Mouse (Mus musculus): Measurements from ENCODE around the gene Hoxa13. TPM values are rescaled to one million over a fixed set of nuclear protein-coding genes. Genes with fewer than 3 reads are reported as not detected.

The Hoxa13 gene
- polyA plus RNA-seq, 1 experiment from 2014 or later, result not detected

DNA sequence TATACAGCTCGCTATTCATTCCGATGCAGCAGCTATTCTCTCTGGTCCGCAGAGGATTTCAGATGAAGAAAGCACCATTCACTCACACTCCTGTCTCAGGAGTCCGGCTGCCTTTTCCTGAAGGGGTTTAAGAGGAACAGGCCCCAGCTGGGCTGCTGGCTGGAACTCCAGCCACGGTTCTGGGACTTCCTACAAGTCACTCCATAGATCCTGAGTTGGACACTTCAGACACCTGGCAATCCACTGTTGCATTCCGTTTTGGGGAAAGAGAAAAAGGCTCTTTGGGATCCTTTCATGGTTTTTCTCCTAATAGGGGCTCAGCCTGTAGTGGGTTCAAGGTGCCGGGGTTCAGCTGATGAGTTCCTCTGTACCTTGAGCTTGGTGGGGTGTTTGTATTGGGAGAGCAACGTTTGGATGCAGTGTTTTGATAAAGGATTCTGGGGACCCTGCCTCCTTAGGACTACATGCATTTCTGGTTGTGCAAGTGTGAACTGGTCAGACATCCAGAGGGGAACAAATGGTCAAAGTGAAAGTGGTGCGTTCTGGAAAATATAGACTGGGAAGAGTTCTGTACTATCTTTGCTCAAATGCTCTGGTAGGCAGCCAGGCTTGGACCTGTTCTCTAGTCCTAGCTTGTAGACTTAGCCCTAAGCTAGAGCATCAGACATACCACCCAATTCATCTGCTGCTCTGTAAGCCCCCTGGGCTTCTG is 1.2 kb upstream of the Hoxa13 start:
- H3K27me3 ChIP-seq (replicated peaks; ENCODE audit: control insufficient read depth, insufficient read depth, low read length), result peaks cover 87% of the 10 kb centered on the region
- H3K9me3 ChIP-seq (ENCODE audit: control insufficient read depth), result no peaks in the 10 kb centered on the region
- no peak overlapping the region for H3K27ac ChIP-seq (ENCODE audit: low read depth, low read length)
- ATAC-seq, result no peak
- no peak for TF ChIP-seq CTCF (IDR thresholded peaks at IDR 0.05; ENCODE audit: low read depth)
- H3K4me1 ChIP-seq (replicated peaks; ENCODE audit: control insufficient read depth, insufficient read depth, low read length), result no peaks in the 10 kb centered on the region
- no peaks in the 10 kb centered on the region for H3K36me3 ChIP-seq (ENCODE audit: control insufficient read depth, insufficient read depth)
- H3K4me3 ChIP-seq (ENCODE audit: low read depth, low read length), result peak overlapping the region; percentile 2; the same call in 1 of the 2 replicates
- WGBS, result 5% methylated on average over 9 of the region's 9 CpGs
- H3K9ac ChIP-seq (ENCODE audit: low read depth, low read length), result no peak overlapping the region
- no peak overlapping the region for H3K4me2 ChIP-seq (replicated peaks; ENCODE audit: low read depth)

DNA sequence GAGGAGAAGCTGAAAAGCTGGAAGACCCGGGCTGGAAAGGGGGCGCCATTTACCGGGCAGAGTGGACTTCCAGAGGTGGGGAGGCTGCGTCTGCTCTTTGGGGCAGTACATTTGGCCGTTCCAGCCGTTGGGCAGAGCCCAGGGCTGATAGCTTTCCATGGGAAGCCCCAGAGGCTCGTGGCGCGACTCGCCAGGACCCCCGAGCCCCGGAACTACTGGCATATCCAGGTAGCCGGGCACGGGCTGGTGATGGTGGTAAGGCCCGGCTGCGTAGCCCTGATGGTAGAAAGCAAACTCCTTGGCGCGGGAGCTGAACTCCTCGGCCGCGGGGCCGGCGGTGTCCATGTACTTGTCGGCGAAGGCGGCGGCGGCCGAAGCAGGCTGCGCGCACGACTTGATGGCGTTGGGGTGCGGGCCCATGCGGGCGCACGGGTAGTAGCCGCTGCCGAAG is 844 bp downstream of the Hoxa13 start:
- Histone ChIP-seq H3K9ac (ENCODE audit: low read depth, low read length) (peak overlapping the region; percentile 31; the same call in 1 of the 2 replicates), H3K36me3 (ENCODE audit: control insufficient read depth, insufficient read depth) (no peaks in the 10 kb centered on the region), H3K4me2 (replicated peaks; ENCODE audit: low read depth) (peak overlapping the region; percentile 73), H3K27me3 (replicated peaks; ENCODE audit: control insufficient read depth, insufficient read depth, low read length) (peaks cover 86% of the 10 kb centered on the region), H3K27ac (ENCODE audit: low read depth, low read length) (no peak overlapping the region), H3K9me3 (ENCODE audit: control insufficient read depth) (no peaks in the 10 kb centered on the region), H3K4me1 (replicated peaks; ENCODE audit: control insufficient read depth, insufficient read depth, low read length) (no peaks in the 10 kb centered on the region), H3K4me3 (ENCODE audit: low read depth, low read length) (peak overlapping the region; percentile 45)
- ATAC-seq, result no peak
- under 1% methylated on average over 33 of the region's 39 CpGs for WGBS
- no peak for TF ChIP-seq CTCF (IDR thresholded peaks at IDR 0.05; ENCODE audit: low read depth)

DNA sequence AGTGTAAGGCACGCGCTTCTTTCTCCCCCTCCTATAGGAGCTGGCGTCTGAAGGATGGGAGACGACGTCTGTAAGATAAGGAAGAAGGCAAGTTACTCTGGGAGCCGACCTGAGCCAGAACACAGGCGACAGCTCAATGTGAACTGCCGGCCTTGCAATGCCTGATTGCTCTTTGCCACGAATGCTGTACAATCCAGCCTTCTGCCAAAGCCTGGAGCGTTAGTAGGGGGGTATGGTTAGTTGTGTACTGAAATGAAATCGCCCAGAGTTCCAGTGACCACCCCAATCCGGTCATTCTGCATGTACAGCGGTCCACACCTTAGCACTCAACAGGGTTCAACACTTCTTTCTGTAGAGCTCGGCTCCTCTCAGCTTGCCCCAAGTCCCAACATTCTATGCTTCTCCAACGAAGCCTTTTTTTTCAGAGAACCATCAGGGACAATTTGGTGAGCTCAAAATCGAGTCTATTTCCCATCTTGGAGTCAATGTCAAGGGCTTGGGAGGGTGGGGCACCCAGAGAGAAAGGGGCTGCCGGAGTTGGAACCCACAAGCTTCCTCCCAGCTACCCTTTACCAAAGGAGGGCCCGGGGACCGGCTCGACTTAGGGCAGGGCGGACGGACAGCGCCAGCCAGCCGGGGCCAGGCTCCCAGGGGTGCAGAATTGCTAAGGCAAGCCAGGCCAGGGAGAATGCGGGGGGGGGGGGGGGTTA is 1.4 kb downstream of the Hoxa13 start:
- Histone ChIP-seq H3K9me3 (ENCODE audit: control insufficient read depth) (no peaks in the 10 kb centered on the region), H3K4me1 (replicated peaks; ENCODE audit: control insufficient read depth, insufficient read depth, low read length) (no peaks in the 10 kb centered on the region), H3K27me3 (replicated peaks; ENCODE audit: control insufficient read depth, insufficient read depth, low read length) (peaks cover 85% of the 10 kb centered on the region), H3K4me3 (ENCODE audit: low read depth, low read length) (peak overlapping the region; percentile 45), H3K4me2 (replicated peaks; ENCODE audit: low read depth) (no peak overlapping the region), H3K27ac (ENCODE audit: low read depth, low read length) (no peak overlapping the region), H3K9ac (ENCODE audit: low read depth, low read length) (peak overlapping the region; percentile 31; the same call in 1 of the 2 replicates), H3K36me3 (ENCODE audit: control insufficient read depth, insufficient read depth) (no peaks in the 10 kb centered on the region)
- no peak for TF ChIP-seq CTCF (IDR thresholded peaks at IDR 0.05; ENCODE audit: low read depth)
- 2% methylated on average over 24 of the region's 25 CpGs for WGBS
- ATAC-seq, result no peak

DNA sequence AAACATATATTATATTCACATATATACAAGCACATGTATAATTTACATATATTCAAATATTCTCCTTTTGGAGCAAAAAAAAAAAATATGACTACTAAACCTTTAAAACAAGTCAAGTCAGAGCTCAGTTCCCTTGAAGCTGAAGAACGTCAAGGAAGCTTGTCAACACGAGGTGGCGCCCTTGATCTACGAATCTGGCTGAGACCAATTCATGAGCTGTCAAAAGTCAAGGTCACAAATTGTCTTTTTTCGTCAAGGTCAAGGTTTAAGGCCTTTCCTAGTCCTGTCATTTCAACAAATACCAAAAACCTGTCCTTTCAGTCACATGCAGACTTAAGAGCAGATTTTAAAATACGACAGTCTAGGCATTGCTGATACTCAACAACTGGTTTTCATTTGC is 3.7 kb downstream of the Hoxa13 start:
- WGBS, result 4% methylated on average over 6 of the region's 6 CpGs
- Histone ChIP-seq H3K36me3 (ENCODE audit: control insufficient read depth, insufficient read depth) (no peaks in the 10 kb centered on the region), H3K4me2 (replicated peaks; ENCODE audit: low read depth) (no peak overlapping the region), H3K4me3 (ENCODE audit: low read depth, low read length) (no peak overlapping the region), H3K27ac (ENCODE audit: low read depth, low read length) (no peak overlapping the region), H3K9me3 (ENCODE audit: control insufficient read depth) (no peaks in the 10 kb centered on the region), H3K9ac (ENCODE audit: low read depth, low read length) (no peak overlapping the region), H3K27me3 (replicated peaks; ENCODE audit: control insufficient read depth, insufficient read depth, low read length) (peaks cover 86% of the 10 kb centered on the region), H3K4me1 (replicated peaks; ENCODE audit: control insufficient read depth, insufficient read depth, low read length) (no peaks in the 10 kb centered on the region)
- no peak for ATAC-seq
- TF ChIP-seq CTCF (IDR thresholded peaks at IDR 0.05; ENCODE audit: low read depth), result peak; percentile 87

DNA sequence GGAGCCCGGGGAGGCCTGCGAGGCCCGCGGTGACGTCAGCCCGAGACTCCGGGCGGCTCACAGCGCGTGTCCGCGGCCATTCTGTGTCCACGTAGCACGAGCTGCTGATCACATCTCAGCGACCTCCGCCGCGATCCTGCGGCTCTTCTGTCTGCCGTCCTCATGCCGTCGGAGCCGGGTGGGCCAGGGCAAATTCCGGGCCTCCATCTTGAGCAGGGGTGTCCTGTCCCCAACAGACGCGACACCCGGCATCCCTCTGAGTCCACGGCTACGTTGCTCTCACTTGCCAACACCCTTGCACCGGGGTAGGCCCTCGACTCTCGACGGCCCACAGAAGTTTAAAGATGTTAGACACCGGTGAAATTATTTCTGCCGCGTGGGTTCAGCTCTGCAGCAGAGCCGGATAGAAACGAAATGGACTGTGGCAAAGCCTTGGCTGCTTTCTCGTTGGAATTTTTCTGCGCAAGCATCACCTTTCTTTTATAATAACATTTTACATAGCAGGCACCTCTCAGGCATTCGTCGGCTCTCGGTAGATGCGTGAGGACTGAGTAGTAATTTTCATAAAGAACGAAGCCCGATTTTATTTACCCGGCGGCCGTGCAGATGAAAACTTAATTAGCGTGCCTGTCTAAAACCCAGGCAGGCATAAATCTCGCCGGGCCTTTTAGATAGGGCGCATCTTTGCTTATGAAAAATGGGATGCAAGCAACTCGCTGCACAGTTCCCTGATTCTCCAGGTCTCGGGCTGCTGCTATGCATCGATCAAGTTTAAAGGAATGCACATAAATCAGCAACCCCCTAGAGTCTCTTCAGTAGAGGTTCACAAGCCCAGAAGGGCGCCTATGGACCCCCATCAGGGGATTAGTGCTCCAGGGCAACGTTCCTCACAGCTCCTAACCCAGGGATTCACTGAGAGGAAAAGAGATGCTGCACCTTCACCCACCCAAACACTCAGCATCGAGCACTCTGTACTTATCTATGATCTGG is 6.9 kb downstream of the Hoxa13 start:
- TF ChIP-seq CTCF (IDR thresholded peaks at IDR 0.05; ENCODE audit: low read depth), result no peak
- peak overlapping the region; percentile 28 for H3K4me2 ChIP-seq (replicated peaks; ENCODE audit: low read depth)

More for the DNA sequence above, 6.9 kb downstream of the Hoxa13 start:
- Histone ChIP-seq H3K27me3 (replicated peaks; ENCODE audit: control insufficient read depth, insufficient read depth, low read length) (peaks cover 93% of the 10 kb centered on the region), H3K4me1 (replicated peaks; ENCODE audit: control insufficient read depth, insufficient read depth, low read length) (no peaks in the 10 kb centered on the region), H3K4me3 (ENCODE audit: low read depth, low read length) (peak overlapping the region; percentile 3; the same call in 1 of the 2 replicates), H3K27ac (ENCODE audit: low read depth, low read length) (no peak overlapping the region), H3K9me3 (ENCODE audit: control insufficient read depth) (no peaks in the 10 kb centered on the region), H3K36me3 (ENCODE audit: control insufficient read depth, insufficient read depth) (no peaks in the 10 kb centered on the region), H3K9ac (ENCODE audit: low read depth, low read length) (no peak overlapping the region)
- ATAC-seq, result 0 out of 2 replicates have a peak, but pooled peaks have one; percentile 16
- 2% methylated on average over 59 of the region's 59 CpGs for WGBS
